Mouse (Mus musculus): Measurements from ENCODE around the gene Phldb3. TPM values are rescaled to one million over a fixed set of nuclear protein-coding genes. Genes with fewer than 3 reads are reported as not detected.

The Phldb3 gene
- polyA plus RNA-seq, 1 experiment from 2014 or later = 0.35 TPM

DNA sequence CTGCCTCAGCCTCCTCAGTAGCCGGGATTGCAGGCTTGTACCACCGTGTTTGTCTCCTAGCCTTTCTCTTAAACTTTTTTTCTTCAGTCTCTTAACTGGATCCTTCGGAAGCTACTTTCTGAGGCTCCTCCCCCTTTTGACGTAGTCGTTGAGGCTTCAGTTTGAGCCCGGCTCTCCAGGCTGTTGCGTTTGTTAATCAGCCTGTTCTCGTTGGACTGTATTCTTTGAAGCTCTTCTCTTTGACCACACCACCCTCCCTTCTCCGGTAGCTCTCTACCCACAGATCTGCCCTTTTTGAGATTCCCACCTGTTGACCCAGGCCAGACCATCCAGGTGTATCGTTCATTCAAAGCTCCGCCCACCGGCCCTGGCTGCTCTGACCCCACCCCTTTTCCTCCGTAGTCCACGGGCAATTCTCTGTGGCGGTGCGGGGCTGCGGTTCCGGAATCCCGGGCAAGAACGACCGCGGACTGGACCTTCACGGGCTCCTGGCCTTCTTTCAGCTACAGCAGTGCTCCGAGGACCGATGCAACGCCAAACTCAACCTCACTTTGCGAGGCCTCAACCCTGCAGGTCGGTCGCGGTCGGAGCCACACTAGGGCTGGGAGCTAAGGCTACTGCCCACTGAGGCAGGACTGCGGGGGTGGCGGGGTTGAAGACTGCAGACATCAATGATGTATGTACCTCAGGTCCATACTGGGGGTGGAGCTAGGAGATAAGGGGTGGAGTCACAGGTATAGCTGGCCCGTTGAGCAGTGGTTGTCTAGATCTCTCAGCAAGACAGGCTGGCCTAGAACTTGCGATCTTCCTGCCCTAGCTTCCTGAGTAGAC is 27.7 kb downstream of the Phldb3 start:
- ATAC-seq = peak; percentile 65

GRCm38 (mm10) chr7:24640450-24640849 is 29.9 kb downstream of the Phldb3 start:
- peaks cover 28% of the 10 kb centered on the region for H3K27me3 ChIP-seq (replicated peaks; ENCODE audit: control insufficient read depth, insufficient read depth, low read length)
- H3K9ac ChIP-seq (ENCODE audit: low read depth, low read length) = no peak overlapping the region

More for the DNA sequence above, 27.7 kb downstream of the Phldb3 start:
- Histone ChIP-seq H3K4me3 (ENCODE audit: low read length) (peak overlapping the region; percentile 51), H3K9me3 (ENCODE audit: control insufficient read depth, low read length) (no peaks in the 10 kb centered on the region), H3K9ac (ENCODE audit: low read depth, low read length) (peak overlapping the region; percentile 53), H3K4me2 (ENCODE audit: low read depth, low read length) (peak overlapping the region; percentile 96), H3K36me3 (ENCODE audit: control insufficient read depth, insufficient read depth, low read length) (no peaks in the 10 kb centered on the region), H3K4me1 (ENCODE audit: control insufficient read depth, insufficient read depth, low read length) (peaks cover 12% of the 10 kb centered on the region), H3K27me3 (replicated peaks; ENCODE audit: control insufficient read depth, insufficient read depth, low read length) (peaks cover 28% of the 10 kb centered on the region), H3K27ac (ENCODE audit: low read length) (no peak overlapping the region)
- WGBS = 3% methylated on average over 35 of the region's 35 CpGs

GRCm38 (mm10) chr7:24642491-24642890 is 31.9 kb downstream of the Phldb3 start:
- Histone ChIP-seq H3K27ac (ENCODE audit: low read length) (no peak overlapping the region), H3K4me2 (ENCODE audit: low read depth, low read length) (no peak overlapping the region), H3K4me1 (ENCODE audit: control insufficient read depth, insufficient read depth, low read length) (peaks cover 5% of the 10 kb centered on the region; the same call in 1 of the 2 replicates), H3K27me3 (replicated peaks; ENCODE audit: control insufficient read depth, insufficient read depth, low read length) (peaks cover 17% of the 10 kb centered on the region), H3K9me3 (ENCODE audit: control insufficient read depth, low read length) (no peaks in the 10 kb centered on the region), H3K4me3 (ENCODE audit: low read length) (no peak overlapping the region), H3K9ac (ENCODE audit: low read depth, low read length) (no peak overlapping the region), H3K36me3 (ENCODE audit: control insufficient read depth, insufficient read depth, low read length) (no peaks in the 10 kb centered on the region)
- ATAC-seq = no peak
- WGBS = 9% methylated on average over 9 of the region's 9 CpGs

More at GRCm38 (mm10) chr7:24640450-24640849, 29.9 kb downstream of the Phldb3 start:
- H3K4me3 ChIP-seq (ENCODE audit: low read length) = no peak overlapping the region
- H3K4me2 ChIP-seq (ENCODE audit: low read depth, low read length) = no peak overlapping the region
- no peak overlapping the region for H3K27ac ChIP-seq (ENCODE audit: low read length)
- H3K4me1 ChIP-seq (ENCODE audit: control insufficient read depth, insufficient read depth, low read length) = peaks cover 12% of the 10 kb centered on the region
- H3K9me3 ChIP-seq (ENCODE audit: control insufficient read depth, low read length) = no peaks in the 10 kb centered on the region
- WGBS = 62% methylated on average over 13 of the region's 13 CpGs
- no peaks in the 10 kb centered on the region for H3K36me3 ChIP-seq (ENCODE audit: control insufficient read depth, insufficient read depth, low read length)
- ATAC-seq = no peak

- Histone ChIP-seq H3K4me2 (ENCODE audit: low read depth, low read length) (no peak overlapping the region), H3K9me3 (ENCODE audit: control insufficient read depth, low read length) (no peaks in the 10 kb centered on the region), H3K27me3 (replicated peaks; ENCODE audit: control insufficient read depth, insufficient read depth, low read length) (0 out of 2 replicates have a peak, but pooled peaks cover 5% of the 10 kb centered on the region), H3K36me3 (ENCODE audit: control insufficient read depth, insufficient read depth, low read length) (no peaks in the 10 kb centered on the region), H3K4me3 (ENCODE audit: low read length) (no peak overlapping the region), H3K4me1 (ENCODE audit: control insufficient read depth, insufficient read depth, low read length) (no peaks in the 10 kb centered on the region), H3K9ac (ENCODE audit: low read depth, low read length) (no peak overlapping the region), H3K27ac (ENCODE audit: low read length) (no peak overlapping the region)
- ATAC-seq = no peak
- 79% methylated on average over 6 of the region's 6 CpGs for WGBS
Measured at GRCm38 (mm10) chr7:24644492-24644891, 33.9 kb downstream of the Phldb3 start.

DNA sequence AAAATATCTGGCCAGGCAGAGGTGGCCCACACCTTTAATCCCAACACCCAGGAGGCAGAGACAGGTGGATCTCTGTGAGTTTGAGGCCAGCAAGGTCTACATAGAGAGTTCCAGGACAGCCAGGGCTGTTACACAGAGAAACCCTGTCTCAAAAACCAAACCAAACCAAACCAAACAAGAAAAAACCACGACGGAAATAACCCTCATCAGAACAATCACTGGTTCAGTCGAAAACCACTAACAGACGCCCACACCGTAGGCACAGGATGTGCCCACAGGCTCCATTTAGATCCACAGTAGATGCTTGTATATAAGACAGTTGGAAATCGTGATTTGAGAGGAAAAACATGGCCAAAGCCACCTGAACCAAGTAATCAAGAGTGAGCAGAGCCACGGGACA is 34.4 kb downstream of the Phldb3 start:
- H3K4me3 ChIP-seq (ENCODE audit: low read length) = no peak overlapping the region
- H3K4me1 ChIP-seq (ENCODE audit: control insufficient read depth, insufficient read depth, low read length) = no peaks in the 10 kb centered on the region
- no peaks in the 10 kb centered on the region for H3K36me3 ChIP-seq (ENCODE audit: control insufficient read depth, insufficient read depth, low read length)
- H3K27ac ChIP-seq (ENCODE audit: low read length) = no peak overlapping the region
- H3K9me3 ChIP-seq (ENCODE audit: control insufficient read depth, low read length) = no peaks in the 10 kb centered on the region
- no peak overlapping the region for H3K9ac ChIP-seq (ENCODE audit: low read depth, low read length)
- 0 out of 2 replicates have a peak, but pooled peaks cover 5% of the 10 kb centered on the region for H3K27me3 ChIP-seq (replicated peaks; ENCODE audit: control insufficient read depth, insufficient read depth, low read length)
- 76% methylated on average over 7 of the region's 7 CpGs for WGBS
- no peak overlapping the region for H3K4me2 ChIP-seq (ENCODE audit: low read depth, low read length)
- ATAC-seq = no peak

DNA sequence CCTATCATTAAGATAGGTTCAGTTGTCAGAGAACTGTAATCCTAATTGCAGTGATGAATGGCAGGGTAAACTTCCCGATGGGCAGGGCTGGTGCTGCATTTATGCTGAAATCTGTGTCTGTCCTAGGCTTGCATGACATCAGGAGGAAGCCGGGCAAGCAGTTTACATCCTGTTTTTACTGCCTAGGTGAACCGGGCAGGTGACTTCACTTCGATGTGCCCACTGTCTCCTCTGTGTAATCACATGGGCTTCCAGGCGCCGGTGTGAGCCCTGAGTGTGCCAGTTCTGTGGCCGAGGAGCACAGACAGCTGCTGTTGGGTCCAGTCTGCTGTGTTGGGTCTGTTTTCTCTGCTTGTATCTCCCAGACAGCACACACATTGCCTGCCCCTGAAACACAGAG is 35.9 kb downstream of the Phldb3 start:
- Histone ChIP-seq H3K4me3 (ENCODE audit: low read length) (no peak overlapping the region), H3K27ac (ENCODE audit: low read length) (no peak overlapping the region)
- no peak for ATAC-seq

DNA sequence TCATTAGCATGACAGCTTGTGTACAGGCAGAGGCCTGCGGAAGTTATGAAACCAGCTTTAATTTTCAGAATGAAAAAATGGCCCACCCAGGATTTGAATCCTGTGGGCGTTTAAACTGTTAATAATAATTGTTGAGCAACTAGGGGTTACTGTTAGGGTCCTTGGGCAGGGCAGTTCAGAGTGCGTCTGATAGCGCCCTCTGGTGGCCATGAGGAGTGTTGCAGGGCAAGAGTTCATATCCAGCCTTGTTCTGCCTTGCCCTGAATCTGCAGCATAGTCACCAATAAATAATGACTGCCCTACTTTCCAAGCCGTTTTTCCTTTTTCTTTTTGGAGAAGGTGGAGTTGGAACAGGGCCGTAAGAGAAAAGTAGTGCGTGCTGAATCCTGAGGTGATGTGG is 43.1 kb downstream of the Phldb3 start:
- Histone ChIP-seq H3K4me3 (ENCODE audit: low read length) (no peak overlapping the region), H3K27me3 (replicated peaks; ENCODE audit: control insufficient read depth, insufficient read depth, low read length) (no peaks in the 10 kb centered on the region), H3K4me2 (ENCODE audit: low read depth, low read length) (no peak overlapping the region), H3K36me3 (ENCODE audit: control insufficient read depth, insufficient read depth, low read length) (no peaks in the 10 kb centered on the region), H3K9me3 (ENCODE audit: control insufficient read depth, low read length) (no peaks in the 10 kb centered on the region), H3K9ac (ENCODE audit: low read depth, low read length) (no peak overlapping the region), H3K27ac (ENCODE audit: low read length) (no peak overlapping the region), H3K4me1 (ENCODE audit: control insufficient read depth, insufficient read depth, low read length) (no peaks in the 10 kb centered on the region)
- ATAC-seq = peak; percentile 46; the same call in 1 of the 2 replicates
- WGBS = 21% methylated on average over 7 of the region's 7 CpGs

More for the DNA sequence above, 35.9 kb downstream of the Phldb3 start:
- H3K4me2 ChIP-seq (ENCODE audit: low read depth, low read length) = no peak overlapping the region
- WGBS = 69% methylated on average over 7 of the region's 7 CpGs
- no peaks in the 10 kb centered on the region for H3K4me1 ChIP-seq (ENCODE audit: control insufficient read depth, insufficient read depth, low read length)
- H3K27me3 ChIP-seq (replicated peaks; ENCODE audit: control insufficient read depth, insufficient read depth, low read length) = no peaks in the 10 kb centered on the region
- no peaks in the 10 kb centered on the region for H3K36me3 ChIP-seq (ENCODE audit: control insufficient read depth, insufficient read depth, low read length)
- H3K9ac ChIP-seq (ENCODE audit: low read depth, low read length) = no peak overlapping the region
- H3K9me3 ChIP-seq (ENCODE audit: control insufficient read depth, low read length) = no peaks in the 10 kb centered on the region

DNA sequence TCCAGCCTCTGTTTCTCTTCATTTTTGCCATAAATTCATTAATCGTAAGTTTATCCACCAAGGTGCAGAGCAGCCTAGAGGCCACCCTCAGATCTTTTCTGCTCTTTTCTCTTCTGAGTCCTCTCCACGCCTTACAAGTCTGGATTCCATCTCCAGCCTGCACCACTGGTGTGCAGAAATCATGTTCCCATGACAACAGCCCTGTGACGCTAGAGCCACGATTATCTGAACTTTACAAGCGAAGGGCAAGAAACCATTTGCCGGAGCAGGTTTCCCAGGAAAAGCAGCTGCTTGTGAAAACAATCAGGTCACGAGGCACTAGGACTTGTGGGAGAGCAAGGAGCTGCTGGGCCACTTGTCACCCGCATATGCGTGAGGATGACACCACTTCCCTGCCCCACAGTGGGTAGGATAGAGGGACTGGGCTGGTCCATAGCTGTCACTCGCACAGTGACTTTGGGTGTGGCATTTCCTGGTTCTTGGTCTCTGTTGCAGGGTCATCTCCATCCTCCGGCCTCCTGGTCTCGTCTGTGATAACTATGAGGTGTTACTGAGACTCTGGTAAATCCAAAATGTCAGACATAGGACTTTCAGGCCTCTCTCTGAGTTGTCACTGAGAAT is 49.3 kb downstream of the Phldb3 start:
- Histone ChIP-seq H3K4me3 (ENCODE audit: low read length) (no peak overlapping the region), H3K4me2 (ENCODE audit: low read depth, low read length) (no peak overlapping the region), H3K27me3 (replicated peaks; ENCODE audit: control insufficient read depth, insufficient read depth, low read length) (no peaks in the 10 kb centered on the region), H3K4me1 (ENCODE audit: control insufficient read depth, insufficient read depth, low read length) (no peaks in the 10 kb centered on the region), H3K27ac (ENCODE audit: low read length) (no peak overlapping the region), H3K36me3 (ENCODE audit: control insufficient read depth, insufficient read depth, low read length) (no peaks in the 10 kb centered on the region), H3K9me3 (ENCODE audit: control insufficient read depth, low read length) (no peaks in the 10 kb centered on the region), H3K9ac (ENCODE audit: low read depth, low read length) (no peak overlapping the region)
- ATAC-seq = peak; percentile 26; the same call in 1 of the 2 replicates
- 44% methylated on average over 12 of the region's 12 CpGs for WGBS

- Histone ChIP-seq H3K4me2 (ENCODE audit: low read depth, low read length) (no peak overlapping the region), H3K27ac (ENCODE audit: low read length) (no peak overlapping the region), H3K4me1 (ENCODE audit: control insufficient read depth, insufficient read depth, low read length) (no peaks in the 10 kb centered on the region), H3K36me3 (ENCODE audit: control insufficient read depth, insufficient read depth, low read length) (no peaks in the 10 kb centered on the region), H3K9me3 (ENCODE audit: control insufficient read depth, low read length) (no peaks in the 10 kb centered on the region), H3K27me3 (replicated peaks; ENCODE audit: control insufficient read depth, insufficient read depth, low read length) (no peaks in the 10 kb centered on the region), H3K4me3 (ENCODE audit: low read length) (no peak overlapping the region), H3K9ac (ENCODE audit: low read depth, low read length) (no peak overlapping the region)
- no peak for ATAC-seq
- 61% methylated on average over 17 of the region's 17 CpGs for WGBS
Measured at GRCm38 (mm10) chr7:24661118-24661904, 50.7 kb downstream of the Phldb3 start.
